Mouse (Mus musculus): ENCODE measurements around the gene Gm4175. TPM values are rescaled to one million over a fixed set of nuclear protein-coding genes. Genes with fewer than 3 reads are reported as not detected.
"Not testable (repeated sequence)": the region's sequence is repeated elsewhere in the genome, so short reads cannot be mapped to it uniquely, and the experiment has no call there.

Gm4175 gene
- polyA plus RNA-seq (2016; fragmentation: Nextera tagmentation; extraction: Ambion mirVana) = not detected in 2 replicates

DNA sequence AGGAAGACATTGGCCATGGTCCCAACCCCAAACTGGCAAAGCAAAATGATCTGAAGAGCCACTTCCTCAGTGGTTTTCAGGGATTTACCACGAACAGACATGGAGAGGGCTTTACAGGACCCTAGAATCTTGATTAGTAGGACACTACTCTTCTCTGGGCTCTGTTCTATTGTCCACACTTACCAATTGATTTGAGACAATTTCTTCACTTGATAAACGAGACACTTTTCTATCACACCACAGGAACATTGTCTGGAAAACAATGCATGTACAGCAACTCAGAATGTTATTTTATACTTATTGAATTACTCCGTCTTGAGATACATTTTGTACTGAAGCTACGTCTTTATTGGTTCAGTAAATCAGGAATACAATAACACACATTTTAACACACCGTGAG, at the start of gene Gm4175:
Gene Gm4175, minus strand, starts transcription at position 101 of the 400 bp plus-strand sequence.
- not testable (repeated sequence) for ATAC-seq (ENCODE audit: insufficient number of reproducible peaks, low FRiP score); H3K4me3 ChIP-seq
- no CpG with 5 or more reads among the region's 5 CpGs for WGBS

DNA sequence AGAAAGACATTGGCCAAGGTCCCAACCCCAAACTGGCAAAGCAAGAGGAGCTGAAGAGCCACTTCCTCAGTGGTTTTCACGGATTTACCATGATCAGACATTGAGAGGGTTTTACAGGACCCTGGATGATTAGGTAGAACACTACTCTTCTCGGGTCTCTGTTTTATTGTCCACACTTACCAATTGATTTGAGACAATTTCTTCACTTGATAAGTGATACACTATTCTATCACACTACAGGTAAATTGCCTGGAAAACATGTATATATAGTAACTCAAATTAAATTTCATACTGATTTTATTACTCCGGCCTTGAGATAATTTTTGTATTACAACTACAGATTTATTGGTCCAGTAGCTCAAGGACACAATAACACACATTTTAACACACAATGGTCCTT, 35.4 kb upstream of the Gm4175 start, which contains the start of gene Gm4177:
Gene Gm4177, minus strand, starts transcription at position 101 of the 400 bp plus-strand sequence.
- not testable (repeated sequence) for H3K27me3 ChIP-seq (replicated peaks); ATAC-seq (ENCODE audit: insufficient number of reproducible peaks, low FRiP score); H3K9me3 ChIP-seq (replicated peaks); H3K4me1 ChIP-seq (replicated peaks); H3K4me2 ChIP-seq; H3K4me3 ChIP-seq; H3K27ac ChIP-seq (ENCODE audit: poor library complexity, severe bottlenecking); H3K36me3 ChIP-seq; H3K9ac ChIP-seq
- no CpG with 5 or more reads among the region's 3 CpGs for WGBS

More for the DNA sequence above, at the start of gene Gm4175:
- not testable (repeated sequence) for H3K36me3 ChIP-seq; H3K4me2 ChIP-seq; H3K9me3 ChIP-seq (replicated peaks); H3K9ac ChIP-seq; H3K4me1 ChIP-seq (replicated peaks); H3K27me3 ChIP-seq (replicated peaks); H3K27ac ChIP-seq (ENCODE audit: poor library complexity, severe bottlenecking)

Other genes with a start within 250 kb of the Gm4175 start
- not detected in 2 replicates for gene Vmn1r130, start 249.7 kb downstream of the Gm4175 start, polyA plus RNA-seq (2016; fragmentation: Nextera tagmentation; extraction: Ambion mirVana)
- gene Vmn1r131, start 215.4 kb downstream of the Gm4175 start, polyA plus RNA-seq (2016; fragmentation: Nextera tagmentation; extraction: Ambion mirVana) = not detected in 2 replicates
- not detected in 2 replicates for gene Vmn1r132, start 147.4 kb downstream of the Gm4175 start, polyA plus RNA-seq (2016; fragmentation: Nextera tagmentation; extraction: Ambion mirVana)
- gene Gm4177, start 35.3 kb upstream of the Gm4175 start, polyA plus RNA-seq (2016; fragmentation: Nextera tagmentation; extraction: Ambion mirVana) = not detected in 2 replicates
- not detected in 2 replicates for gene Vmn1r135, start 70.9 kb upstream of the Gm4175 start, polyA plus RNA-seq (2016; fragmentation: Nextera tagmentation; extraction: Ambion mirVana)
- gene Gm5725, start 82.8 kb upstream of the Gm4175 start, polyA plus RNA-seq (2016; fragmentation: Nextera tagmentation; extraction: Ambion mirVana) = not detected in 2 replicates
- not detected in 2 replicates for gene Gm5891, start 159.8 kb upstream of the Gm4175 start, polyA plus RNA-seq (2016; fragmentation: Nextera tagmentation; extraction: Ambion mirVana)
- not detected in 2 replicates for gene Vmn1r137, start 233.1 kb upstream of the Gm4175 start, polyA plus RNA-seq (2016; fragmentation: Nextera tagmentation; extraction: Ambion mirVana)

All from heart, embryonic 12.5 days (tissue).